Mouse (Mus musculus) retina, postnatal 1 day (tissue): Measurements from ENCODE around the gene Zcchc14.
A peak's percentile ranks its signal among the peaks of the same experiment; 100 is the strongest.

Experiments used
- DNase-seq: peaks from one replicate; pipeline ENCODE4 v3.0.0-alpha.2; 2012

The Zcchc14 gene

GRCm38 (mm10) chr8:121663101-121663500 lies 10.4 kb upstream of the Zcchc14 start:
- DNase-seq: no peak

DNA sequence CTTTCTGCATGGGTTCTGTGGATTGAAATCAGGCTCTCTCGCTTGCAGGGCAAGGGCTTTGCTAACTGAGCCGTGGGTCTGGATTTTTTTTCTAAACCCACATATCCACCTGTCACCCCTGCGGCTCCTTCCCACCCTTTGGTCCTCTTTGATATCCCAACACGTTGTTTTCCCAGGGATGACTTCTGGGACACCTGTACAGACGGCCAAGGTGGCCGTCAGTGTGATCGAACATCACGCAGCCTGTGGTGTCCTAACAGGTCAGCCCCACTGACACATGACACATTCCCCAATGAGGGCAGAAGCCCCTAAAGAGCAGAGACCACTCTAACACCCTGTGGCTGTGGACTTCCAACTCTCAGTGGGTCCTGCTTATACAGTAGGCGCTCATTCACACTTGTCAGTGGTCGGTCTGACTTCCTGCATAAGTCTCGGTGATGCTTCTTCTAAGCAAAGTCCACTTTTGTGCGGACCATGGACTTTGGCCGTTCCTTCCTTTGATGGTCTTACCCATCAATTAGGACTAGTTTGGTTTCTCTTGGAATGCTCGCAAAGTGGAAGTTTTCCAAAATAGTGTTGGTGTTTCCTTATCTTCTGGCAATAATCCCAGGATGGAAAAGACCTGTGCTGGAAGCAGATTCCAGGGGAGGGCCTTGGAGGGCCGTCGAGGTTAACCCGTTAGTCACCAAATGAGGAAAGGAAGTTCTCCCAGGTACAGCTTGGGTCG lies 9.1 kb upstream of the Zcchc14 start:
- no peak for DNase-seq

GRCm38 (mm10) chr8:121660602-121661001 lies 7.9 kb upstream of the Zcchc14 start:
- no peak for DNase-seq

DNA sequence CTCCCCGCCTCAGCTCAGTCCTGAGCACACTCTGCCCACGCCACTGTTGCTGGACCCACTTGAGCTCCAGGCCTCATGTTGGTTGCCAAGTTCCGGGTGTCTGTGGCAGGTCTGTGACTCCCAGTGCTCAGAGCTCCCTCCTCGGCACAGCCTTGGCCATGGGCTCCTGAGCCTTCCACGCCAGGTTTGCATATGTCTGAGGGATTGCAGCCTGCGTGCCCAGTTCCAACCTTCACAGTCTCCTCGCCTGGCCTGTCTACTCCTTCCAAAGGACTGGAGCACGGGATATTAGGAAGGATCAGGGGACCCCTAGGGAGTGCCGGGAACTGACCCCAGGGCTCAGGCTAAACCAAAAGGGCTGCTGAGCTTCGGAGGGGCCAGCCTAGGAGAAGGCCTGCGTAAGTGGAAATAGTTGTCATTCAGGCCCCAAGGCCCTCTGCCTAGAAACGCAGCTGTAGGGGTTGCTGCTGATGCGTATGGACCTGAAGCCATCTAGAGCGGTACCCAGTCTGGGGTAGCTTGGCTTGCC lies 2.3 kb upstream of the Zcchc14 start:
- DNase-seq: no peak

- DNase-seq: no peak
Observed at GRCm38 (mm10) chr8:121654131-121654530, 1.4 kb upstream of the Zcchc14 start.

- no peak for DNase-seq
Observed at GRCm38 (mm10) chr8:121653340-121654019, 779 bp upstream of the Zcchc14 start.

DNA sequence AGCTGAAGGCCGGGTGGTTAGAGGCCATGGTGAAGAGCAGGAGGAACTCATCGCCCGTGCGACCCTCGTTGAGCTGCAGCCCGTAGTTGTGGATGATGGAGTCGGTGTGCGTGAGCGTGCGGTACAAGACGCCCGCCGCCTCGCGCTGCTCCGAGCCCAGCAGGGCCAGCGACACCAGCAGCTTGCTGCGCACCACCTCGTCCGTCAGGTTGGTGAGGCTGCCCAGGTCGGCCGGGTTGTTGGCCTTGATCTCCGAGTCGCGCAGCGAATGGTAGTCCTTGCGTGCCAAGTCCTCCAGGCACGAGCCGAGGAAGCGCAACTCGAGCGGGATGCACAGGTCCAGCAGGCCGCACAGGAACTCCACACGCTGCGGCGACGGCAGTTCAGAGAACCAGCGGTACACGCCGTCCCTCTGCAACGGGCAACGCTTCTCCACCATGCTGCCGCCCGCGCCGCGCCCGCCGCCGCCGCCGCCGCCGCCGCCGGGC lies 783 bp downstream of the Zcchc14 start:
- peak; percentile 69 for DNase-seq

GRCm38 (mm10) chr8:121651308-121651873 lies 1.3 kb downstream of the Zcchc14 start:
- peak; percentile 48 for DNase-seq

- no peak for DNase-seq
Observed at GRCm38 (mm10) chr8:121650389-121651307, 2.1 kb downstream of the Zcchc14 start.

GRCm38 (mm10) chr8:121649904-121650303 lies 2.8 kb downstream of the Zcchc14 start:
- DNase-seq: no peak

GRCm38 (mm10) chr8:121649423-121649822 lies 3.3 kb downstream of the Zcchc14 start:
- DNase-seq: no peak

- DNase-seq: peak; percentile 37
Observed at GRCm38 (mm10) chr8:121648451-121648850, 4.2 kb downstream of the Zcchc14 start.

DNA sequence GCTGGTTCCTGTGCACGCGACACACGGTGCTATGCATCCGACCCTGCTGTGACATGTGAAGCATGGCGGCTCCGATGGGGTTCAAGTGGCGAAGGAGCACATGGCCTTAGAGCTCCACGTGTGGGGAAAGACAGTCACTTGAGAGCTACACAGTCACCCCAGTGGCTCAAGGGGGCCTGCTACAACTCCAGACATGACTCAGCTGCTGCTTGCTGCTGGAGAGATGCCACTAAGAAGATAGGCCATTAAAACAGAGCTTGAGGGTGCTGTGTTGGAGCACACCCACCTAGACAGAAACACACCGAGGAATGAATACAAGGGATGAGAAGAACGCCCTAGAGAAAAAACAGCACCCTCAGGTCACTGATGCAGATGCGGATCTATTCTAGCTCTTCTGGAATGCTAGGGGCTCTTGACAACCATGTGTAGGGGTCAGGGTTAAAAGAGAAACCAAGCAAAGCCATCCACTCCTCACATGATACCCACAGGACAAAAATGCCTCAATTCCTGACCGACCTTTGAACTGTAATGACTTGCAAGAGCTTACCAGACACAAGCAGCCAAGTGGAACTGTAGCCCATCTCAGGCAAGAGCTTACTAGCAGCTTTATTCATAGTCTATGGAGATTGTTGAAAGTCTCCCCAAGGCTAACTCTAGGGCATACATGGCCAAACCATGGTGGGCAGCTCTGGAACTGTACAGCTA lies 5.0 kb downstream of the Zcchc14 start:
- no peak for DNase-seq

- no peak for DNase-seq
Observed at GRCm38 (mm10) chr8:121643384-121643783, 9.3 kb downstream of the Zcchc14 start.

DNA sequence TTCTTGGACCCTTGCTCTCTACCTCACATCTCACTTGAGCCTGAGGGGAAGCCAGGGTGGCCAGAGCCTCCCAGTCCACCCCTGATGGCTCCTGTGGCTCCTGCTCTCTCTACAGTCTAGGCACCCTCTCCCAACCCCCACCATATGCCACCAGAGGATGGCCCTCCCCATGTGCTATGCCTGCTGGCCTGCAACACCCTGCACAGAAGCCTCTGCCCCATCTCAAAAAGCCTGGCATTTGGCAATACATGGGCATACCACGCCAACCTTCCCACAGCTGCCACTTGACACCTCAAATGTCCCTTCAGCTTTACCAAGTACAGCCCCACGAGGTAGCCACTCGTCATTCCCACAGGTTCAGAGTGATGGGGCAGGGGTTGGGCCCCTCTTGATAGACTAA lies 9.9 kb downstream of the Zcchc14 start:
- no peak for DNase-seq

GRCm38 (mm10) chr8:121636180-121636579 lies 16.5 kb downstream of the Zcchc14 start:
- DNase-seq: no peak

GRCm38 (mm10) chr8:121635534-121635933 lies 17.2 kb downstream of the Zcchc14 start:
- DNase-seq: no peak

DNA sequence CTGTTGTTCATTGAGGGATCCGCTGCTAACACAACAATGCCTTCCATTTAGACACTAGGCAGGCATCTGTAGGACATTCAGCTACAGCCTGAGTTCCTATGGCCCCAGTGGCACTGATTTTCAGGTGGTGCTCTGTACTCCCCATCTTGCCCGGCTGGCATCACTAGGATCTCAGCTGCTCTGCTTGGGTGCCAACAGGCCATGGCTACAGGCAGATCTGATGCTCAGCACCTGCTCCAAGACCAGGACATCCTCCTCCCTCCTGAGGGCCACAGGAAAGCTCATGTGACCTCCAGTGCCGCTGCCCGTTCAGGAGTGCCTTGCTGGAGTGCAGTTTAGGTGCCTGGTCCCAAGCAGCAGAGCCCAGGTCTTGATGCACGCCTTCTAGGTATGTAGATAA lies 20.3 kb downstream of the Zcchc14 start:
- no peak for DNase-seq

DNA sequence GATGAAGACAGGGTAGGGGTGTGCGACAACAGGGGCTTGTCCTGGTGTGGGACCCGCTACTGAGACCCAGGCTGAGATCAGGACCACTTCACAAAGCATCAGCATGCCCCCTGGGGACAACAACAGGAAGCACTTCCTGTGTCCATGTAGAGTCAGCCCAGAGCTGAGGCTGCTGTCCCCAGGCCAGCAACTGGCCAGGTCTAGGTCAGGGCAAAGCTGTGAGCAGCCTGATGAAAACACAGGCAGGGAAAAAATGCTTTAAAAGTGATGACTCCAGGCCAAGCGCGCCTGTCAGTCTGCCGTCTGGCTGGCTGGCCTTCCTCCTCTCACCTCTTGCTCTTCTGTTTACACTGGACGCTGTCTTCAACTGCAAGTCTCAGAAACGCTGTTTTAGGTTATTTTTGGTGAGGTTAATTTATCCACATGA lies 21.0 kb downstream of the Zcchc14 start:
- no peak for DNase-seq

GRCm38 (mm10) chr8:121628681-121629080 lies 24.0 kb downstream of the Zcchc14 start:
- no peak for DNase-seq

DNA sequence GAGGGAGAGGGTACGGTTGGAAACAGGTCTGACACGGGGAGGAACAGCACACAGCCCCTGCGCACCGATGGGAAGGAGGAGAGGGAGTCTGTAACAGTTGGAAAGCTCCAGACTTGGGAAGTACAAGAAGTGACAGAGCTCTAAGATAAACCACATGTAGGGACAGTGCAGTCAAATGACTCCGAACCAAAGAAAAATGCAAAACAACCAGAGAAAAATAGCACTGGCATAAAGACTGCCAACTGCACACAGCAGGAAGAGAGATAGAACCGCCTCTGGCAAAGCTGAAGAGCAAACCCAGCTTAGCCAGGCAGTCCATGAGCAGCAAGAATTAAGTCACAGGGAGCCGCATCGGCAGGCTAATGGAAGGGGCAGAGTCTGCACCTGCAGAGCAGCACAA lies 29.7 kb downstream of the Zcchc14 start:
- DNase-seq: no peak

DNA sequence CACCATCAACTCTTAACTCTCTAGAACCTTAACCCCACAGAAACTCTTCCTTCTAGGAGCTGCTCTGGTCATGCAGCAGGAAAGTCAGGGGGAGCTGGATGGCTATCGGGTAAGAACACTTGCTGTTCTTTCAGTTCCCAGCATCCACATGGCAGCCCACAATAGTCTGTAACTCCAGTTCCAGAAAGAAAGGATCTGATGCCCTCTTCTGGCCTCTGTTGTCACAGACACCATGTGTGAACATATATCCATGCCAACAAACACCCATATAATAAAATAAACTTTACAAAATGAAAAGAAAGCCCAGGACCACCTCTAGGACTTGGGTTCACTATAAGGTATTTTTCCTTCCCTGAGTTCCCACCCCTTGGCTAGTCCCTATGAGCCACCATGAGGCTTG lies 30.8 kb downstream of the Zcchc14 start:
- DNase-seq: no peak
